Mouse (Mus musculus): Measurements from ENCODE around the gene Mfsd13b.

- no peak for TF ChIP-seq CTCF (IDR thresholded peaks at IDR 0.05; ENCODE audit: low read depth)
- TF ChIP-seq EP300 (IDR thresholded peaks at IDR 0.05; ENCODE audit: low read depth): no peak
Measured at GRCm38 (mm10) chr7:120961893-120962292, 20.4 kb upstream of the Mfsd13b start.

Data from liver, postnatal 0 days (tissue).